8 mouse cellular contexts compared by ENCODE assay signal in the genomic region with DNA sequence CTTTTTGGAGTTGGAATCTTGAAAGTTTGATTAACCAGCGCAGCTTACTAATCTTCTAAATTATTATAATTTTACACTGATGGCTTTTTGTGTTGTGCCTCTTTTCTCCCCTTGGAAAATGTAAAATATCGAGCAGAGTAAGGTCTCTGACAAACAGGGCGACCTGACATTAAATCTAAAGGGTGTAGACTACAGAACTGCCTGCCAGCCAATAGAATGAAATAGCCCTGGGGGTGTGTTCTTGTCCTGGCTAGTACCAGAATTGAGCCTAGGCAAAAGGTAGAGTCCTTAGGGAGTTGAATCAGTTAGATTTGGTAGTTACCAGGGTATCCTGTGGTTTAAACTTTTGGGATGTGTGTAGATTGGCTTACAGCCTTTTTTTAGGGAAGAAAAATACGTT. TPM values are rescaled to one million over a fixed set of nuclear protein-coding genes. Genes with fewer than 3 reads are reported as not detected.
DNase-seq lines count a peak whose midpoint lies in the region; ATAC-seq and TF ChIP-seq lines count a peak whose summit lies in the region.

No protein-coding gene starts in this region.

- no peak for DNase-seq in lung, adult 2 months
- no peak for DNase-seq in lung, postnatal 4 days
- peak; percentile 64 for DNase-seq in limb, embryonic 14.5 days (ENCODE audit: low spot score)
- no peak for DNase-seq in right cerebral cortex, postnatal 14 days

- H3K9me3 ChIP-seq in heart, embryonic 16.5 days (replicated peaks; ENCODE audit: control insufficient read depth, low read length): no peaks in the 10 kb centered on the region
- no peaks in the 10 kb centered on the region for H3K9me3 ChIP-seq in limb, embryonic 14.5 days (ENCODE audit: control insufficient read depth, low read length)
- no peaks in the 10 kb centered on the region for H3K9me3 ChIP-seq in stomach, embryonic 14.5 days (ENCODE audit: control insufficient read depth, low read depth, low read length)

- peaks cover 12% of the 10 kb centered on the region for H3K4me1 ChIP-seq in lung, adult 2 months (ENCODE audit: control insufficient read depth, insufficient read depth, low read length)
- peaks cover 2% of the 10 kb centered on the region; the same call in 1 of the 2 replicates for H3K4me1 ChIP-seq in brown adipose tissue, adult 24 weeks (ENCODE audit: control insufficient read depth, insufficient read depth, insufficient read length, low read length)
- peaks cover 15% of the 10 kb centered on the region for H3K4me1 ChIP-seq in heart, embryonic 16.5 days (ENCODE audit: control insufficient read depth, insufficient read depth, low read length)
- H3K4me1 ChIP-seq in limb, embryonic 14.5 days (ENCODE audit: control insufficient read depth, insufficient read depth, low read length): peaks cover 11% of the 10 kb centered on the region
- H3K4me1 ChIP-seq in stomach, embryonic 14.5 days (ENCODE audit: control insufficient read depth, insufficient read depth, low read length): peaks cover 11% of the 10 kb centered on the region

- 9% methylated on average over 4 of the region's 4 CpGs for WGBS in lung, adult 2 months
- 6% methylated on average over 4 of the region's 4 CpGs for WGBS in heart, embryonic 16.5 days
- WGBS in limb, embryonic 14.5 days: 2% methylated on average over 4 of the region's 4 CpGs
- 5% methylated on average over 4 of the region's 4 CpGs for WGBS in stomach, embryonic 14.5 days

- H3K27ac ChIP-seq in brown adipose tissue, adult 24 weeks (replicated peaks; ENCODE audit: low read depth, low read length): no peak overlapping the region
- H3K27ac ChIP-seq in heart, embryonic 16.5 days (ENCODE audit: low read length): peak overlapping the region; percentile 95
- no peak overlapping the region for H3K27ac ChIP-seq in limb, embryonic 14.5 days (replicated peaks; ENCODE audit: low read depth, low read length)
- no peak overlapping the region; the same call in 1 of the 2 replicates for H3K27ac ChIP-seq in stomach, embryonic 14.5 days (ENCODE audit: low read length)

- H3K9ac ChIP-seq in heart, embryonic 16.5 days (ENCODE audit: low read length): peak overlapping the region; percentile 95
- H3K9ac ChIP-seq in limb, embryonic 14.5 days (ENCODE audit: low read depth, low read length, severe bottlenecking): peak overlapping the region; percentile 94
- H3K9ac ChIP-seq in stomach, embryonic 14.5 days (replicated peaks; ENCODE audit: low read depth, low read length): peak overlapping the region; percentile 86

- no peaks in the 10 kb centered on the region for H3K27me3 ChIP-seq in heart, embryonic 16.5 days (ENCODE audit: control insufficient read depth, insufficient read depth, low read length)
- no peaks in the 10 kb centered on the region for H3K27me3 ChIP-seq in limb, embryonic 14.5 days (ENCODE audit: control insufficient read depth, insufficient read depth, low read length)
- no peaks in the 10 kb centered on the region for H3K27me3 ChIP-seq in stomach, embryonic 14.5 days (ENCODE audit: control insufficient read depth, insufficient read depth, low read length)

- peak overlapping the region; percentile 91 for H3K4me2 ChIP-seq in heart, embryonic 16.5 days (ENCODE audit: low read depth, low read length)
- H3K4me2 ChIP-seq in limb, embryonic 14.5 days (replicated peaks; ENCODE audit: low read depth, low read length, severe bottlenecking): peak overlapping the region; percentile 67
- H3K4me2 ChIP-seq in stomach, embryonic 14.5 days (replicated peaks; ENCODE audit: low read depth, low read length): peak overlapping the region; percentile 73

- H3K36me3 ChIP-seq in heart, embryonic 16.5 days (ENCODE audit: control insufficient read depth, insufficient read depth): no peaks in the 10 kb centered on the region
- H3K36me3 ChIP-seq in limb, embryonic 14.5 days (ENCODE audit: control insufficient read depth, insufficient read depth, low read length): peaks cover 5% of the 10 kb centered on the region; the same call in 1 of the 2 replicates
- H3K36me3 ChIP-seq in stomach, embryonic 14.5 days (ENCODE audit: control insufficient read depth, insufficient read depth, low read length): no peaks in the 10 kb centered on the region

- ATAC-seq in heart, embryonic 16.5 days (replicated peaks; ENCODE audit: extremely low read depth, insufficient read depth, low FRiP score): no peak
- ATAC-seq in limb, embryonic 14.5 days (ENCODE audit: low FRiP score, low read depth): no peak
- no peak for ATAC-seq in stomach, embryonic 14.5 days (ENCODE audit: insufficient number of reproducible peaks, insufficient read depth, low FRiP score, low read depth)
- no peak for ATAC-seq in frontal cortex, adult (ENCODE audit: low TSS enrichment)

- no peak for TF ChIP-seq POLR2A in lung, adult 2 months (IDR thresholded peaks at IDR 0.05; ENCODE audit: borderline replicate concordance, extremely low read depth, low read depth, low read length)
- TF ChIP-seq POLR2A in limb, embryonic 14.5 days (IDR thresholded peaks at IDR 0.05; ENCODE audit: borderline replicate concordance, extremely low read depth, insufficient read depth, insufficient read length): no peak

- H3K4me3 ChIP-seq in lung, adult 2 months (replicated peaks; ENCODE audit: extremely low read depth, low read depth, low read length): peak overlapping the region; percentile 77
- H3K4me3 ChIP-seq in brown adipose tissue, adult 24 weeks (ENCODE audit: insufficient read depth, low read depth, low read length): peak overlapping the region; percentile 85
- H3K4me3 ChIP-seq in heart, embryonic 16.5 days (ENCODE audit: low read length): peak overlapping the region; percentile 85
- peak overlapping the region; percentile 83 for H3K4me3 ChIP-seq in limb, embryonic 14.5 days (replicated peaks; ENCODE audit: low read length)
- H3K4me3 ChIP-seq in stomach, embryonic 14.5 days (ENCODE audit: low read depth, low read length): peak overlapping the region; percentile 90

- TF ChIP-seq CTCF in lung, adult 2 months (IDR thresholded peaks at IDR 0.05; ENCODE audit: insufficient read depth, low read length): no peak

RNA-seq across cellular contexts. Expression of gene Glud1, which starts 1.2 kb away (rescaled TPM):
- polyA plus RNA-seq in lung, adult 2 months (2012; rRNA removed): 63.6 and 83.7 TPM in 2 replicates
- 115 and 160 TPM in 2 replicates for polyA plus RNA-seq in brown adipose tissue, adult 24 weeks (2012; ENCODE audit: insufficient read depth, insufficient read length, missing spikeins)
- polyA plus RNA-seq in heart, embryonic 16.5 days (2015; fragmentation: Nextera tagmentation; extraction: Ambion mirVana): 54.1 and 56.8 TPM in 2 replicates
- 67.1 and 67.3 TPM in 2 replicates for polyA plus RNA-seq in limb, embryonic 14.5 days (2012; rRNA removed)
- polyA plus RNA-seq in limb, embryonic 14.5 days (2014; fragmentation: Nextera tagmentation; extraction: Ambion mirVana): 81.2 and 93.9 TPM in 2 replicates
- 76.5 and 82.5 TPM in 2 replicates for polyA plus RNA-seq in stomach, embryonic 14.5 days (2014; fragmentation: Nextera tagmentation; extraction: Ambion mirVana)

RNA-seq across cellular contexts. Expression of gene Shld2, which starts 1.4 kb away (rescaled TPM):
- 2.4 and 2.7 TPM in 2 replicates for polyA plus RNA-seq in lung, adult 2 months (2012; rRNA removed)
- polyA plus RNA-seq in brown adipose tissue, adult 24 weeks (2012; ENCODE audit: insufficient read depth, insufficient read length, missing spikeins): 6.3 and 9.9 TPM in 2 replicates
- 7.7 and 8.9 TPM in 2 replicates for polyA plus RNA-seq in heart, embryonic 16.5 days (2015; fragmentation: Nextera tagmentation; extraction: Ambion mirVana)
- 5.1 and 6.7 TPM in 2 replicates for polyA plus RNA-seq in limb, embryonic 14.5 days (2012; rRNA removed)
- polyA plus RNA-seq in limb, embryonic 14.5 days (2014; fragmentation: Nextera tagmentation; extraction: Ambion mirVana): 11.2 and 11.7 TPM in 2 replicates
- polyA plus RNA-seq in stomach, embryonic 14.5 days (2014; fragmentation: Nextera tagmentation; extraction: Ambion mirVana): 8.0 and 8.6 TPM in 2 replicates

RNA-seq across cellular contexts. Expression of gene Fam25c, which starts 43.5 kb away (rescaled TPM):
- 68.4 TPM in 1 of 2 replicates, not detected in the other for polyA plus RNA-seq in lung, adult 2 months (2012; rRNA removed)
- polyA plus RNA-seq in brown adipose tissue, adult 24 weeks (2012; ENCODE audit: insufficient read depth, insufficient read length, missing spikeins): 2.9 TPM in 1 of 2 replicates, not detected in the other
- not detected in 2 replicates for polyA plus RNA-seq in heart, embryonic 16.5 days (2015; fragmentation: Nextera tagmentation; extraction: Ambion mirVana)
- 7.1 and 23.5 TPM in 2 replicates for polyA plus RNA-seq in limb, embryonic 14.5 days (2012; rRNA removed)
- polyA plus RNA-seq in limb, embryonic 14.5 days (2014; fragmentation: Nextera tagmentation; extraction: Ambion mirVana): 30.0 and 45.6 TPM in 2 replicates
- polyA plus RNA-seq in stomach, embryonic 14.5 days (2014; fragmentation: Nextera tagmentation; extraction: Ambion mirVana): not detected in 2 replicates
